Mouse (Mus musculus) C2C12 (cell line): Measurements from ENCODE around the gene Capn8. TPM values are rescaled to one million over a fixed set of nuclear protein-coding genes. Genes with fewer than 3 reads are reported as not detected.
"Not testable (repeated sequence)": the region's sequence is repeated elsewhere in the genome, so short reads cannot be mapped to it uniquely, and the experiment has no call there.

ENCODE experiments used
- H3K27me3 ChIP-seq: one replicate; pipeline ENCODE4 v1.6.1; 2011; ENCODE audit not compliant: control insufficient read depth, insufficient read depth, insufficient read length
- H3K36me3 ChIP-seq: one replicate; pipeline ENCODE4 v1.6.1; 2011; ENCODE audit not compliant: control insufficient read depth, insufficient read depth
- H3K4me3 ChIP-seq: one replicate; pipeline ENCODE4 v1.5.1; 2011; ENCODE audit warnings: mild to moderate bottlenecking, control low read depth; ENCODE audit not compliant: poor library complexity, insufficient read depth, severe bottlenecking
- H3K79me2 ChIP-seq: one replicate; pipeline ENCODE4 v1.6.1; 2011; ENCODE audit not compliant: control insufficient read depth, insufficient read depth
- H3K79me3 ChIP-seq: one replicate; pipeline ENCODE4 v1.6.1; 2011; ENCODE audit warnings: low read depth, control low read depth
- H3ac ChIP-seq: one replicate; pipeline ENCODE3; 2011; ENCODE audit warnings: low read depth; ENCODE audit not compliant: control insufficient read depth, insufficient read length
- CEBPB ChIP-seq: IDR thresholded peaks from one replicate; pipeline ENCODE4 v1.6.1; 2011; ENCODE audit warnings: low read depth, mild to moderate bottlenecking, control low read depth, moderate library complexity
- CTCF ChIP-seq: IDR thresholded peaks from one replicate; pipeline ENCODE4 v1.5.1; 2011; ENCODE audit not compliant: control insufficient read depth, insufficient read depth, insufficient read length
- FOSL1 ChIP-seq: IDR thresholded peaks from one replicate; pipeline ENCODE4 v1.8.0; 2011; ENCODE audit warnings: mild to moderate bottlenecking, low read length; ENCODE audit not compliant: poor library complexity, insufficient read depth, severe bottlenecking
- MAX ChIP-seq: IDR thresholded peaks from one replicate; pipeline ENCODE4 v1.6.1; 2011; ENCODE audit warnings: mild to moderate bottlenecking, control low read depth
- MYOD1 ChIP-seq: IDR thresholded peaks from one replicate; pipeline ENCODE4 v1.6.1; 2011; ENCODE audit warnings: low read depth; ENCODE audit not compliant: control insufficient read depth, insufficient read length
- MYOG ChIP-seq: IDR thresholded peaks from one replicate; pipeline ENCODE4 v1.6.1; 2011; ENCODE audit not compliant: control insufficient read depth, insufficient read length; ENCODE audit errors: extremely low read depth
- USF1 ChIP-seq: IDR thresholded peaks from one replicate; pipeline ENCODE4 v1.6.1; 2011; ENCODE audit warnings: low read depth, mild to moderate bottlenecking, control low read depth, moderate library complexity
- polyA plus RNA-seq: library from polyadenylated mRNA; unstranded; fragments of >200 nt; fragmentation: generic; extraction: Trizol; gene quantifications from one replicate; pipeline ENCODE4 v1.2.1, GENCODE M21; 2012; ENCODE audit warnings: missing spikeins

Capn8 gene
- polyA plus RNA-seq, 1 experiment = not detected

DNA sequence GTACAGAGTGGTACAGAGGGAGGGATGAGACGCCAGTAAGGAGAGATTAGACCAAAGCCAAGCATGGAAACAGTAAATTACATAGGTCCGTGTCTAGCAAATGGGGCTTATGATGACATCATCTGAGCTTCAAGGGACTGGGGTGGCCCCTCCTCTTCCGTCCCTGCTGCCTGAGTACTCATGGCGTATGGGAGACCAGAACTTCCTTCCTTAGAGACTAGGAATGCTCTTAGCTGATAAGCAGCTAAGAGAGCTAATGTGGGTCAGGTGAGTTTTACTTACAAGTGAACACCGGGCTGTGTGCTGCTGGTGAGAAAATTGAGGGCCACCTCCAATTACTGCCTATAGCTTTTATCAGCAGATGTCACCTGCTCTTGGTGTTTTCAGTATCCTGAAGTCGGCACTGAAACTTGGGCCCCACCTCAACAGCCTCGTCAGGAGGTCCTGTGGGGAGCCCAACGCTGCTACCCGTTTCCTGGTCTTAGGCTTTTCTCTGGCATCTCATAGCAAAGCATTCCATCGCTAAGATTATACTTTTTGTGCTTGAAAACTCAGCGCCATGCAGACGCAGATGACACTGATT lies 69.0 kb downstream of the Capn8 start:
- TF ChIP-seq FOSL1 (no peak), CEBPB (no peak), MYOD1 (no peak), USF1 (no peak)
- Histone ChIP-seq H3K79me2 (no peaks in the 10 kb centered on the region), H3ac (no peak overlapping the region)

DNA sequence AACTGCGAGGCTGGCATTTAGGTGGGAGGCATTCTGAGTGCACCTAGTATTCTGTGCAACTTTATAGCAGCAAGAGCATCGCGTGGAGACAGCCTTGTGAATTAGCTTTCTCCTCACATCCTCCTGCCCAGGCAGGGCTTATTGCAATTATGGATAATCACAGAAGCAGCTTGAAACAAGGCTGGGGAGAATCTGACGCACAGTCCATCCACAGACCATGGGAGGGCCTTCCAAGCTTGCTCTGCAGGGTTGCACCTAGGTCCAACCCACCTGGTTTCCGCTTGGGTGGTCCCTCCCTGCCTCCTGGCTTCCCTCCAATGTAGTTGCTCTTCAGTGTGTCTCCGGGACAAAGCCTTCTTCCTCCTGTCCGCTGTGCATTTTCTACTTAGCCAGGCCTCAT lies 74.2 kb downstream of the Capn8 start:
- H3K36me3 ChIP-seq = no peaks in the 10 kb centered on the region
- no peaks in the 10 kb centered on the region for H3K79me3 ChIP-seq
- TF ChIP-seq CEBPB (no peak), MYOG (no peak)
- H3ac ChIP-seq = no peak overlapping the region
- no peak overlapping the region for H3K4me3 ChIP-seq
- H3K79me2 ChIP-seq = no peaks in the 10 kb centered on the region
- H3K27me3 ChIP-seq = peaks cover 4% of the 10 kb centered on the region

More for the DNA sequence above, 69.0 kb downstream of the Capn8 start:
- H3K4me3 ChIP-seq = no peak overlapping the region
- peaks cover 15% of the 10 kb centered on the region for H3K27me3 ChIP-seq
- H3K79me3 ChIP-seq = no peaks in the 10 kb centered on the region
- no peaks in the 10 kb centered on the region for H3K36me3 ChIP-seq

DNA sequence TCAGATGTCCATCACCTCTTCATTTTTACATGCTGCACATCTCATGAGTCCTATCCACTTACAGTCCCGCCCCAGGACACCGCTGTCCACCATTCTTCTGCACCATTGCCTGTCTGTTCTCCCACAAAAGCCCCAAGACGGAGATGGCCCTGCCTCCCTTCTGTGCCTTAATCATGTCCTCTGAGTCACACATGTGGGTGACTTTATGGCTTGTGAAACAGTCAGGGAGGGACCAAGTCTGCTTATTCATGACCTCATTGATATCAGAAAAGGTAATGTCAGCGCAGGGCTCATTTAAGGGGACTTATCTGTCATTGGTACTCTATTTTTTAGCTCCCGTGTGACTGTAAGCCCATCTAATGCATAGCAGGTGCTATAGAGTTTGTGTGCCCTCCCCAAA lies 74.6 kb downstream of the Capn8 start:
- H3K79me2 ChIP-seq = no peaks in the 10 kb centered on the region
- no peak overlapping the region for H3K4me3 ChIP-seq
- TF ChIP-seq MAX (no peak), MYOG (no peak), CEBPB (no peak), USF1 (no peak), FOSL1 (no peak), MYOD1 (no peak), CTCF (no peak)
- no peaks in the 10 kb centered on the region for H3K79me3 ChIP-seq
- no peak overlapping the region for H3ac ChIP-seq
- peaks cover 4% of the 10 kb centered on the region for H3K27me3 ChIP-seq
- no peaks in the 10 kb centered on the region for H3K36me3 ChIP-seq

DNA sequence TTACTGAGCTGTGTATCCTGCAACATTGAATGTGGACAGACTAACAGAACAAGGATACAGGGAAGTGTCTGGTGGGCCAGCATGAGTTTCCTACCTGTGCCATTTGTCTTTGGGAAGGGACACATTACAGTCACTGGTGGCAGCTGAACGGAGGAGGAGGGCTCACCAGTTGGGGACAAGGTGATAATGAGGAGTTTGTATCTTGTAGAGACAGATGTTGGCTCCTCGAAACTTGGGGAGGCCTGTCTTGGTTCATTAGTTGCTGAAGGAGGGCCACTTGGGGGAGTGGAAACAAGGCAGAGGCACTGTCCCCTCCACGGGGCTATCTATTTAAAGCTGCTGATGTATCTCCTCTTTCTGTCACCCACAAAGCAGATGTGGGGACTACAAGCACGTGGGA lies 75.3 kb downstream of the Capn8 start:
- Histone ChIP-seq H3K36me3 (no peaks in the 10 kb centered on the region), H3K27me3 (peaks cover 4% of the 10 kb centered on the region), H3ac (no peak overlapping the region), H3K79me3 (no peaks in the 10 kb centered on the region), H3K79me2 (no peaks in the 10 kb centered on the region), H3K4me3 (no peak overlapping the region)
- TF ChIP-seq MYOD1 = no peak
- TF ChIP-seq USF1 = no peak
- no peak for TF ChIP-seq MAX
- no peak for TF ChIP-seq CTCF
- no peak for TF ChIP-seq CEBPB
- TF ChIP-seq MYOG = no peak
- no peak for TF ChIP-seq FOSL1

DNA sequence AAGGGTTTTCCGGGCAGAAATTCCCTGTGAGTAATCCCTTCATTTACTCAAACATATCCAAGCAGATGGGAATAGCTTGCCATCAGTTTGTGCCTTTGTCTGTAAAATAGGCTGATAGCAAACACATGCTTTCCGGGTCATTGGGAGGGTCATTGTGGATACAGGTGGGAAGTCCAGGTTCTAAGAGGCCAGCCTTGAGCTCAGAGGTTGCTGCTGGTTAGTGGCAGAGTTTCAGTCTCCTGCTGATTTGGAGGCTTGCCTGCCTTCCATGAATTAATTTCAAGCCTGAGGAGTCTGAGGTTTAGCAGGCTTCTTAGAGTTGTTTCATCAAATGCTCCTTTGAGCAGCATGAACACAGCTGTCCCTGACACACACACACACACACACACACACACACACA lies 78.0 kb downstream of the Capn8 start:
- no peak overlapping the region for H3K4me3 ChIP-seq
- no peaks in the 10 kb centered on the region for H3K79me3 ChIP-seq
- TF ChIP-seq MAX (no peak), FOSL1 (no peak), USF1 (no peak), MYOG (no peak), CTCF (no peak), CEBPB (no peak), MYOD1 (no peak)
- no peaks in the 10 kb centered on the region for H3K79me2 ChIP-seq
- peaks cover 12% of the 10 kb centered on the region for H3K27me3 ChIP-seq
- H3K36me3 ChIP-seq = no peaks in the 10 kb centered on the region
- H3ac ChIP-seq = no peak overlapping the region

DNA sequence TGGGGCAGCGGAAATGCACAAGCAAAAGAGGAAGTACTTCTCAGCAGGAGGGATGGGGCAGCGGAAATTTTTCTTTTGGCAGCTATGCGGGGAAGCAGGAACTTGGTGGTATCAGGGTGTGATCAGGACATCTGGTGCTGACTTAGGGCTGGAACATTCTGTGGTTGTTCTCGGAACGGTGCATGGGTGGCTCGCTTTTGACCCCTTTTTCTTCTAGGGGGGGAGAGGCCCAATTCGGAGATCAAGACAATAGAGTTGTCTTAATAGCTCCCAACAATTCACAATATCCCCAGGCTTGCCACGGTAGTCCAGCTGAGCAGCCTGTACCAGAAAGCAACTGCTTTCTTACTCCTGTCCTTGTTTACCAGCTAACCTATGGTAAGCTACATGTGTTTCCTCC lies 79.6 kb downstream of the Capn8 start:
- H3ac ChIP-seq, H3K79me2 ChIP-seq, H3K79me3 ChIP-seq, H3K36me3 ChIP-seq, H3K4me3 ChIP-seq: not testable (repeated sequence)
- peaks cover 24% of the 10 kb centered on the region for H3K27me3 ChIP-seq
